Mouse (Mus musculus): ENCODE results near the gene Tmem51. TPM values are rescaled to one million over a fixed set of nuclear protein-coding genes. Genes with fewer than 3 reads are reported as not detected.

The Tmem51 gene
- polyA plus RNA-seq, 1 experiment: 13.4 TPM

- no peaks in the 10 kb centered on the region for H3K36me3 ChIP-seq (replicated peaks; ENCODE audit: low read length)
- no peak overlapping the region for H3K4me3 ChIP-seq (replicated peaks)
- peaks cover 3% of the 10 kb centered on the region for H3K4me1 ChIP-seq
- TF ChIP-seq GATA1 (IDR thresholded peaks at IDR 0.05; ENCODE audit: borderline replicate concordance, low read length) (no peak), FLI1 (IDR thresholded peaks at IDR 0.05; ENCODE audit: low read length) (no peak)
- H3K27me3 ChIP-seq (replicated peaks): peaks cover 33% of the 10 kb centered on the region
- H3K9me3 ChIP-seq: peaks cover 6% of the 10 kb centered on the region
Measured at GRCm38 (mm10) chr4:141981475-141981874, 102.6 kb downstream of the Tmem51 start.

Other genes with a start within 250 kb of the Tmem51 start
- not detected in 2 replicates for gene Ctrc, start 237.9 kb downstream of the Tmem51 start, polyA plus RNA-seq (2012; ENCODE audit: insufficient read depth, low replicate concordance)
- gene Efhd2, start 209.4 kb downstream of the Tmem51 start, polyA plus RNA-seq (2012; ENCODE audit: insufficient read depth, low replicate concordance): 34.7 and 93.3 TPM in 2 replicates
- 0.29 TPM in 1 of 2 replicates, not detected in the other for gene Fhad1, start 69.2 kb downstream of the Tmem51 start, polyA plus RNA-seq (2012; ENCODE audit: insufficient read depth, low replicate concordance)
- gene Kazn, start 155.1 kb upstream of the Tmem51 start, polyA plus RNA-seq (2012; ENCODE audit: insufficient read depth, low replicate concordance): 2.7 and 13.6 TPM in 2 replicates